Mouse (Mus musculus) megakaryocyte, embryonic 14.5 days (primary cell): ENCODE measurements around the gene Spink2.

Source experiments
- FLI1 ChIP-seq: IDR thresholded peaks from 2 replicates; pipeline ENCODE4 v1.6.1; 2012; ENCODE audit warnings: low read length, inconsistent platforms, mixed read lengths
- GATA1 ChIP-seq: IDR thresholded peaks from 3 replicates; pipeline ENCODE4 v1.6.1; 2012; ENCODE audit warnings: mixed read lengths, low read length, inconsistent platforms, borderline replicate concordance

DNA sequence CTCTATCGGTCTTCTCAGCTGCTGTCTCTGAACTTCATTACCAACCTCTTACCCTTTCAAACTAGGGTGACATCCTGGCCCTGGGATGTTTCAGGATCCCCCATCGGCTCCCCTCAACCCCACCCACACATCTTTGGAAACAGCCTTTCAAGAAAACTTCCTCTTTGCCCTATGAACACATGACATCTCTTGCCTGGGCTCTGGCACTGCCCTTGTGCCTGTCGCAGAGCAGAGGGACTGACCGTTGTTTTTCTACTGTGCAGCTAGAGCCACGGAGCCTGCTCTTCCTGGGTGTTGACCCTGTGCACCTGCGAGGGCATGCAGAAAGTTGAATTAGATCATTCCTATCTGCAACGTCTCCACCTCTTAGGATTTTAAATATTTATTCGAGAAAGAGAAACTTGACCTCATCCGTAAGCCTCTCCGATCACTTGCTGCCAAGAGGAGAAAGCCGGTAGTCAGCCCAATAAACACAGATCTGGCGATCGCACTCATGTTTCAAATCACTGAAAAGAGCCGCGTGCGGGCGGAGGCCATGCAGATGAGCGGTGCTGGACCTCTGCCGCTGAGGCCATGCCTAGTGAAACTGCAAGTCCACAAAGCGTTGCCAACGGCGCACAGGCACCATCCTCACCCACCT lies 43.8 kb downstream of the Spink2 start:
- TF ChIP-seq GATA1: no peak
- no peak for TF ChIP-seq FLI1
